Mouse (Mus musculus): Measurements from ENCODE around the gene Ccdc159. TPM values are rescaled to one million over a fixed set of nuclear protein-coding genes. Genes with fewer than 3 reads are reported as not detected.

The Ccdc159 gene
- total and polyA plus RNA-seq, 2 experiments from 2014 or later: 0.88 to 0.97 TPM

DNA sequence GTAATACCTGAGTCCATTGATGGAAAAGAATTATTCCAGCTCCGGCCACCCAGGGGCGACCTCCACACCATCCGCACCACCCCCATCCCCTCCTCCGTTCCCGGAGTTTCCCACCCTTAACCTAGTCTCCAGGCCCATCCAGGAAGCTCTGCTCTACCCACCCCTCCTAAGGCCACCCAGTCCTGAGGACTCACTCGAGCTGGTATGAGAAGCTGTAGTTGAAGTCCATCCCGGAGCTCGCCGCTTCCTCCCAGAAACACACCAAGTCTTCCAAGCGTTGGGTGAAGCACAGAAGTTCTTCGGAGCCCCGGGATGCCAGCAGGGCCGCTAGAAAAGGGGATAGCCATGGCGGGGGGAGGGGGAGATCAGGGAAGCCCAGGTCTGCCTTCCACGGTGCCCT lies 34.7 kb downstream of the Ccdc159 start:
- peak; percentile 52; the same call in 1 of the 2 replicates for ATAC-seq (ENCODE audit: insufficient read depth, low read depth)
- peaks cover 25% of the 10 kb centered on the region for H3K4me1 ChIP-seq (ENCODE audit: control insufficient read depth, insufficient read depth)
- H3K9me3 ChIP-seq (replicated peaks; ENCODE audit: control insufficient read depth, low read length): no peaks in the 10 kb centered on the region
- no peaks in the 10 kb centered on the region for H3K36me3 ChIP-seq (replicated peaks; ENCODE audit: control insufficient read depth, insufficient read depth, low read length)
- H3K27ac ChIP-seq (ENCODE audit: low read depth): no peak overlapping the region
- peak overlapping the region; percentile 89 for H3K4me2 ChIP-seq (ENCODE audit: low read depth, low read length)
- peaks cover 25% of the 10 kb centered on the region for H3K27me3 ChIP-seq (ENCODE audit: control insufficient read depth, insufficient read depth, low read length)
- no peak for DNase-seq (ENCODE audit: low spot score)
- H3K9ac ChIP-seq (replicated peaks; ENCODE audit: low read depth, low read length): 0 out of 2 replicates have a peak overlapping the region, but pooled peaks have one; percentile 13
- 1% methylated on average over 15 of the region's 15 CpGs for WGBS
- peak overlapping the region; percentile 45 for H3K4me3 ChIP-seq (ENCODE audit: low read depth, low read length)
- TF ChIP-seq EP300 (IDR thresholded peaks at IDR 0.05; ENCODE audit: low read depth) (no peak), CTCF (IDR thresholded peaks at IDR 0.05; ENCODE audit: low read depth) (no peak)

- peak; percentile 62 for ATAC-seq (ENCODE audit: insufficient read depth, low read depth)
- Histone ChIP-seq H3K4me3 (ENCODE audit: low read depth, low read length) (peak overlapping the region; percentile 45), H3K27ac (ENCODE audit: low read depth) (no peak overlapping the region), H3K4me1 (ENCODE audit: control insufficient read depth, insufficient read depth) (peaks cover 25% of the 10 kb centered on the region), H3K4me2 (ENCODE audit: low read depth, low read length) (peak overlapping the region; percentile 89), H3K9ac (replicated peaks; ENCODE audit: low read depth, low read length) (0 out of 2 replicates have a peak overlapping the region, but pooled peaks have one; percentile 13), H3K36me3 (replicated peaks; ENCODE audit: control insufficient read depth, insufficient read depth, low read length) (no peaks in the 10 kb centered on the region), H3K9me3 (replicated peaks; ENCODE audit: control insufficient read depth, low read length) (no peaks in the 10 kb centered on the region), H3K27me3 (ENCODE audit: control insufficient read depth, insufficient read depth, low read length) (peaks cover 25% of the 10 kb centered on the region)
- DNase-seq (ENCODE audit: low spot score): peak; percentile 17
- WGBS: 3% methylated on average over 34 of the region's 34 CpGs
- TF ChIP-seq CTCF (IDR thresholded peaks at IDR 0.05; ENCODE audit: low read depth): no peak
- no peak for TF ChIP-seq EP300 (IDR thresholded peaks at IDR 0.05; ENCODE audit: low read depth)
Measured at GRCm38 (mm10) chr9:21962416-21963059, 35.3 kb downstream of the Ccdc159 start.

GRCm38 (mm10) chr9:21963417-21963816 lies 36.1 kb downstream of the Ccdc159 start, which contains the start of gene Epor:
Gene Epor (minus strand): TSS chr9:21963506.
- H3K4me1 ChIP-seq (ENCODE audit: control insufficient read depth, insufficient read depth): peaks cover 25% of the 10 kb centered on the region
- H3K36me3 ChIP-seq (replicated peaks; ENCODE audit: control insufficient read depth, insufficient read depth, low read length): no peaks in the 10 kb centered on the region
- peak within 1 kb of the TSS; percentile 45 for H3K4me3 ChIP-seq (ENCODE audit: low read depth, low read length)
- TF ChIP-seq CTCF (IDR thresholded peaks at IDR 0.05; ENCODE audit: low read depth) (no peak), EP300 (IDR thresholded peaks at IDR 0.05; ENCODE audit: low read depth) (no peak)
- no peaks in the 10 kb centered on the region for H3K9me3 ChIP-seq (replicated peaks; ENCODE audit: control insufficient read depth, low read length)
- ATAC-seq (ENCODE audit: insufficient read depth, low read depth): peak; percentile 43; the same call in 1 of the 2 replicates
- H3K27ac ChIP-seq (ENCODE audit: low read depth): no peak within 1 kb of the TSS
- DNase-seq (ENCODE audit: low spot score): peak; percentile 46
- H3K4me2 ChIP-seq (ENCODE audit: low read depth, low read length): peak within 1 kb of the TSS; percentile 89
- WGBS: 7% methylated on average over 8 of the region's 8 CpGs
- H3K27me3 ChIP-seq (ENCODE audit: control insufficient read depth, insufficient read depth, low read length): peaks cover 25% of the 10 kb centered on the region
- no peak within 1 kb of the TSS for H3K9ac ChIP-seq (replicated peaks; ENCODE audit: low read depth, low read length)

DNA sequence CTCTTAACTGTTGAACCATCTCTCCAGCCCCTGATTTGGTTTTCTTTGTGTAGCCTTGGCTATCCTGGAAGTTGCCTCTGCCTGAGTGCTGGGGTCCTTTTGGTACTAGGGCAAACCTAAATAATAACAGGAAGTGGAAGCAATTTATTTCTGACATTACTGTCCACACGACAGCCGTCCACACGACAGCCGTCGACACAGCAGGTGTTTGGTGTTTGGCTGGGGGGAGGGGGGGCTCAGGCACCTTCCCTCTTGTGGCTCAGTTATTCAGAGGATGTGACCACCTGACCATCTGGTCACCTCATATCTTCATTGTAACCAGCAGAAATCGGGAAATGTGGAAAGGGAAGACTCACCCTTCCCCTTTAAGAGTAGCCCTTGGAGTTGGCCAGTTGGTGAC lies 41.6 kb downstream of the Ccdc159 start:
- 36% methylated on average over 6 of the region's 6 CpGs for WGBS
- no peaks in the 10 kb centered on the region for H3K36me3 ChIP-seq (replicated peaks; ENCODE audit: control insufficient read depth, insufficient read depth, low read length)
- DNase-seq (ENCODE audit: low spot score): no peak

GRCm38 (mm10) chr9:21969304-21969703 lies 42.0 kb downstream of the Ccdc159 start:
- Histone ChIP-seq H3K36me3 (replicated peaks; ENCODE audit: control insufficient read depth, insufficient read depth, low read length) (no peaks in the 10 kb centered on the region), H3K27ac (ENCODE audit: low read depth) (no peak overlapping the region), H3K4me1 (ENCODE audit: control insufficient read depth, insufficient read depth) (no peaks in the 10 kb centered on the region), H3K9ac (replicated peaks; ENCODE audit: low read depth, low read length) (no peak overlapping the region), H3K9me3 (replicated peaks; ENCODE audit: control insufficient read depth, low read length) (no peaks in the 10 kb centered on the region), H3K4me3 (ENCODE audit: low read depth, low read length) (no peak overlapping the region), H3K27me3 (ENCODE audit: control insufficient read depth, insufficient read depth, low read length) (no peaks in the 10 kb centered on the region), H3K4me2 (ENCODE audit: low read depth, low read length) (no peak overlapping the region)
- whole genome bisulfite sequencing: 79% methylated on average over 4 of the region's 4 CpGs
- TF ChIP-seq CTCF (IDR thresholded peaks at IDR 0.05; ENCODE audit: low read depth) (no peak), EP300 (IDR thresholded peaks at IDR 0.05; ENCODE audit: low read depth) (no peak)
- ATAC-seq (ENCODE audit: insufficient read depth, low read depth) (no peak), DNase-seq (ENCODE audit: low spot score) (no peak)

More for the DNA sequence above, 41.6 kb downstream of the Ccdc159 start:
- TF ChIP-seq EP300 (IDR thresholded peaks at IDR 0.05; ENCODE audit: low read depth) (no peak), CTCF (IDR thresholded peaks at IDR 0.05; ENCODE audit: low read depth) (no peak)
- no peaks in the 10 kb centered on the region for H3K4me1 ChIP-seq (ENCODE audit: control insufficient read depth, insufficient read depth)
- no peak overlapping the region for H3K27ac ChIP-seq (ENCODE audit: low read depth)
- no peaks in the 10 kb centered on the region for H3K9me3 ChIP-seq (replicated peaks; ENCODE audit: control insufficient read depth, low read length)
- no peak overlapping the region for H3K4me2 ChIP-seq (ENCODE audit: low read depth, low read length)
- H3K27me3 ChIP-seq (ENCODE audit: control insufficient read depth, insufficient read depth, low read length): no peaks in the 10 kb centered on the region
- no peak overlapping the region for H3K4me3 ChIP-seq (ENCODE audit: low read depth, low read length)
- H3K9ac ChIP-seq (replicated peaks; ENCODE audit: low read depth, low read length): no peak overlapping the region
- ATAC-seq (ENCODE audit: insufficient read depth, low read depth): no peak

Measured in heart, postnatal 0 days (tissue).